Mouse (Mus musculus) CD8-positive naive resting alpha-beta T cell, adult 2 months (primary cell): ENCODE measurements around the gene Dexi.

Experiments
- DNase-seq, 2 experiments: peaks; one replicate each; pipeline ENCODE4 v3.0.0; 2022; ENCODE audit warnings: low read depth in 2 of 2, low spot score in 2 of 2

Dexi gene

GRCm38 (mm10) chr16:10501865-10502264 lies 41.0 kb downstream of the Dexi start:
- DNase-seq: no peak

GRCm38 (mm10) chr16:10499122-10499521 lies 43.7 kb downstream of the Dexi start:
- no peak for DNase-seq

GRCm38 (mm10) chr16:10498096-10498602 lies 44.7 kb downstream of the Dexi start:
- DNase-seq: no peak

DNA sequence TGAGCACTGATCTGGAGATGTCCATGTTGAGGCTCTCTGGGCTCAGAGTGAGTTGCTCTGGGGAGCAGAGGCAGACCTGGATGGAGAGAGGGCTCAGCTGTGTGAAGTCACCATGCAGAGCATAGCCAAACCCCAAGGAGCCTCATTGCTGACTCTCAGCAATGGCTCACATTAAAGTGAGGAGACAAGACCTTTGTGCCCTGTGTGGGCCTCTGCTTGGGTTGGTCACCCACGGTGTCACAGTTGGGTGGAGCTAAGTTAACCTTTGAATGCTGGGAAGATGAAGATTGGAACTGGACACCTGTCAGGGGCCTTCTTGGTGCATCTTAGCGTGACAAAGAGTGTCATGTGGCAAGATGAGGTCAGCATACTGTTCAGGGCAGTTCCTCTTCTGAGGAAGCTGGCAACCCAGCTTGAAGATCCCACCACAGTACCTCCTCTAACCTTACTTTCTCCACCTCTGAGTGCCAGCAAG lies 47.0 kb downstream of the Dexi start:
- DNase-seq: no peak

DNA sequence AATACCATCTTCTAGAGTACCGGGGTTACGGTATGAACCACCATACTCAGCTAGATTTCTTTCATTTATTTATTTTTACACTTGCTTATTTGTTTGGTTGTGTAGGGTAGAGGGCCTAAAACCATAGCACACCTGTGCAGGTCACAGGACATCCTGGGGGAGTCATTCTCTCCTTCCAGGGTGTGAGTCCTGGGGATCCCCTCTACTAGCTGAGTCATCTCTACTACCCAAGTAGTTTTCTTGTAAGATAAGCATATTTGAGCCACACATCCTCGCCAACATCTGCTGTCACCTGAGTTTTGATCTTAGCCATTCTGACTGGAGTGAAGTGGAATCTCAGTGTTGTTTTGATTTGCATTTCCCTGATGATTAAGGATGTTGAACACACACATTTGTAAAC lies 50.3 kb downstream of the Dexi start:
- no peak for DNase-seq

DNA sequence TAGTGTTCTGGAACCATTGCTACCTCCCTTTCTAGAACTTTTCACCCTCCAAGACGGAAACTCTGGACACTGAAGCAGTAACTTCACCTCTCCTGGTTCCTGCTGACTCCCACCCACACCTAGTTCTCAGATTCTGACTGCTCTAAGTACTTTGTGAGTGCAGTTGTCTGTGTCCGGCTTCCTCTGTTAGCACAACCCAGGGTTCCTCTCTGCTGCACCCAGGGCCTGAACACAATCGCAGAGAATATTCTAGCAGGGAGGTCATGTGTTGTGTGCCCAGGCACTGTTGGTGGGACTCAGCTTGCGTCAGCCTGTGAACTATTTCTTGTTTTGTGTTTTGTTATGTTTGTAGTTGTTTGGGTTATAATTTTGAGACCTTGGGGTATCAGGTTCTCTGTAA lies 51.1 kb downstream of the Dexi start:
- no peak for DNase-seq

- DNase-seq: no peak
Measured at GRCm38 (mm10) chr16:10490503-10491150, 52.2 kb downstream of the Dexi start.

DNA sequence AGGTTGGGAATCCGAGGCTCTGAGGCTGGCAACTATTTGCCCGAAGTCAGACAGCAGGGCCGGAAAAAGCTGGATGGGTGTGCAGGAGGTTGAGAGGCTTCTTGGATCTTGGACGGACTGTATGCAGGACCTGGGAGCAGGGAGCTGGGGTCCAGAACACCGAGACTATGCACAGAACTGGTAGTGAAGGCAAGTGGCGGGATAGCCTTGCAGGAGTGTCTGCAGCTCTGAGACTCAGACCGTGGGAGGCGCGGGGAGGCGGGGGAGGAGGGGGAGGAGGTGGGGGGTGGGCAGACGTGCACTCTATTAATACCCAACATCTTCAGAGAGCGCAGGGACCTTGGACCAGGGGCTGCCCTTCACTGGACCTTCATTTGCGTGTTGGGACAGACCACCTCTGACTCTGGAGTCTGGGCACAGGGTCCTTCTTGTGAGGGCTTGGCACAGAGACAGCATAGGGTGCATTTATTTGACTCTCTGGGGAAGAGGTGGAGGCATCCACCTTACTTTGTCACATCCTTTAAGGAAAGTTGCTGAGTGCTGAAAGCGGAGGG lies 52.9 kb downstream of the Dexi start:
- DNase-seq: no peak

DNA sequence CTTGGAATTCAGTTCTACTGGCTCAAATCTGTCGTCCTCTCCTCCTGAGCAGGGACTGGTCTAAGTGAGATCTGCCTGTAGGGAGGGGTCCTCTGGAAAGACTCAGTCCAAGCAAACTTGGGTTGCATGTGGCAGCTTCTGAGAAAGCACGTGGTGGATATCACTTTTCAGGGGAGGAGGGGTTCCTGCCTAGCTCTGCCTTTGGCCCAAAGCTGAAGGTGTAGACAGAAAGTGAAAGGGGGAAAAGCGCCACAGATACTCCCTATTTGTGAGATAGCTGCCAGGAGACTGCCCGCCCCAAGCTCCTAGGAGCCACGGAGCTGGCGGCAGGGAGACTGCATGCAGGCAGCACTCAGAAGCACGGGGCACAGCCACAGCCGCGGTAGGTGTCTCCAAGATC lies 53.4 kb downstream of the Dexi start:
- no peak for DNase-seq

DNA sequence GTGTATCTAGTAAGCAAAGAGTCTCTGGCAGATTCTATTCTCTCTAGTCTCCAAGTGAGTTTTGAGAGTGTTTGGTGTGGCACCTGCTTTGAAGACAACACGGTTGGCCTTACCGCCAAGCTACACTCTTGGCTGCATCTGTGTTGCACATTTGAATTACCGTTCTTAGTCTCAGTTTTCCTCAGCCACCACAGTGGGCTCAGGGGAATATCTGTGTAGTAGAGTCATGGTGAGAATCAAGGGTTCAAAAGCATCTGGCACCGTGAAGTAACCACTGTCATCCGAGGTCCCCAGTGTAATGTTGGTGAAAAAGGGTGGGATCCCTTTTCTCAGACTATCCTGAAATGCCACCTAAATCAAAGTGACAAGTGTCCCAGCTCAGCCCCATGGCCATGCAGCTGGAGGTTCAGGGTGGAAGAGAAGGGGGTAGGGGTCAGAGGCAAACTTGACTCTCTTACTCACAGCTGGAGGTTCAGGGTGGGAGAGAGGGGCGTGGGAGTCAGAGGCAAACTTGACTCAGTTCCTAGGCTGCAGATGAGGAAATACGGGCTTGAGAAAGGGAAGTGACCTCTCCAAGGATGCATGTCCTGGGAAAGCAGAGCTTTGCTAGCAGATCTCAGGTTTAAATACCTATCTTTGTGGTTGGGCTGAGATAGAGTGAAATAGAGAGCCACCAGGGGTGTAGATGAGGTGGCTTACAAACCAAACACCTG lies 53.9 kb downstream of the Dexi start:
- DNase-seq: no peak

DNA sequence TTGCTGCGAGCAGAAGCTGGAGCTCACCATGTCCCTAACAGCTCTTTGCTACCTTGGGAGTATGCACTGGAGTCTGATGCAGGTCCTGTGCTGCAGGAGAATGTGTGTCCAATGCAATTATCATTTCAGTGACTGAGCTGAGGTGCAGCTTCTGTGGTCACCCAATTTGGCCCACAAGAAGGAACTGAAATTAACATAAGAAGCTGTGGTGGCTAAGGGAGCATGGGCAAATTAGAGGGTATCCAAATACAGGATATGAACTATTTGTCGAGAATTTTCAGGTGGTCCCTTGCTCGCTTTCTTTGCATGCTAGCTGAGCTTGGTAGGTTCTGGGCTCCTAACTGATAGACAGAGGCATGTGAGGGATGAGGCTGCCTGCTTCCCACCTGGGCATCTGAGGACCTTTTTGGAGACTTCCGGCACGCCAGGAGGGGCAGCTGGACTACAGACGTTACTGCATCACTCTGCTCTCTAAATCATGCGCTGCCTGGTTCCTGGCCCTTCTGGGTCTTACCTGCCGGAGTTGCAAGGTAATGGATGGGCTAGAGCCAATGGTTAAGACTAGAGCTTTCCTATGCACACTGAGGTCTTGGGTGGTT lies 54.9 kb downstream of the Dexi start:
- DNase-seq: no peak

GRCm38 (mm10) chr16:10486993-10487392 lies 55.9 kb downstream of the Dexi start:
- no peak for DNase-seq

- no peak for DNase-seq
Measured at GRCm38 (mm10) chr16:10482343-10482742, 60.5 kb downstream of the Dexi start.

DNA sequence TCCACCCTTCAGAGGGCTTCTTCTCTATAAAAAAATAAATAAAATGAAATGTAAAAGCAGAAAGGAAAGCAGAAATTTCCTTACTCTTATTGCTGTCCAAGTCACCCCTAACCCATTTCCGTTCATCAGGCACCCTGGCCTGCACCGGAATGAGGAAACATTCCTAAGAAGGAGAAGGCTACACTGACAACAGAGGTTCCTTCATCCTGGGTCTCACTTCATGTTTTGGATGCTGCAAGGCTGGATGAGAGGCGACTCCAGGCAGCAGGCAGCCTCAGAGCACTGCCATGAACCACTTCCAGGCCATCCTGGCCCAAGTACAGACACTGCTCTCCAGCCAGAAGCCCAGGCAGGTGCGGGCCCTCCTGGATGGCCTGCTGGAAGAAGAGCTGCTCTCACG lies 63.0 kb downstream of the Dexi start, which contains the start of gene Ciita:
TSS of gene Ciita (plus strand) at position 203 of the 400 bp plus-strand sequence.
- DNase-seq: no peak

GRCm38 (mm10) chr16:10475919-10476318 lies 66.9 kb downstream of the Dexi start:
- DNase-seq: no peak

- no peak for DNase-seq
Measured at GRCm38 (mm10) chr16:10474956-10475355, 67.9 kb downstream of the Dexi start.

DNA sequence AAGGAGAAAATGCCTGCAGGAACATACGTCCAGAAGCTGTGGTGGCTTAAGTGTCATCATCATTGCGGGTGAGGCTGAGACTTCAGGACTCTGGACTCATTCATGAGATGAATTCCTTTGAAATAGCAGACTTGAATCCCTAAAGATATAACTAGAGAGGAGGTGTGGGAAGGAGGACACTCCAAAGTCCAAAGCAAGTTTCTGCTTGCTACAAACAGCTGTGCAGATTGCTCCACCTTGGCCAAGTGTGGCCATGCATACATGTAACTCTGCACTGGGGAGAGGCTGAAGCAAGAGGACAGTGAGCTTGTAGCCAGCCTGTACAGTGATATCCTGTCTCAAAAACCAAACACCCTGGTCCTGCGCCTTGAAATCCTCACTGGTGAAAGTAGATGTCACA lies 70.9 kb downstream of the Dexi start:
- DNase-seq: no peak

DNA sequence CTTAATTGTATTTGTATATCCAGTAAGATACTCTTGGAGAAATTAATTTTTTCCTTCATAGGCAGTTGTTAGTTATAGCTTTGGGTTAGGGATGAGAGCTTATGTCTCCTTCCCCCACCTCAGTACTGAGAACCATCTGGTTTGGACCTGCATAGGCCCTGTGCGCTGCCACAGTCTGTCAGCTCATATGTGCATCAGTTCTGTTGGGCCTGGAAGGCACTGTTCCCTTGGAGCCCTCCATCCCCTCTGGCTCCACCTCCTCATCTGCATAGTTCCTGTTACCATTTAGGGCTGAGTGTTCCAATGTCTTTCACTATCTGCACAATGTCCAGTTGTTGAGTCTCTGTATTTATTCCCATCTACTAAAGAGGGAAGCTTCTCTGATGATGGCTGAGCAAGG lies 74.7 kb downstream of the Dexi start:
- DNase-seq: no peak

- DNase-seq: no peak
Measured at GRCm38 (mm10) chr16:10467391-10468107, 75.3 kb downstream of the Dexi start.

- no peak for DNase-seq
Measured at GRCm38 (mm10) chr16:10465011-10465681, 77.7 kb downstream of the Dexi start.

DNA sequence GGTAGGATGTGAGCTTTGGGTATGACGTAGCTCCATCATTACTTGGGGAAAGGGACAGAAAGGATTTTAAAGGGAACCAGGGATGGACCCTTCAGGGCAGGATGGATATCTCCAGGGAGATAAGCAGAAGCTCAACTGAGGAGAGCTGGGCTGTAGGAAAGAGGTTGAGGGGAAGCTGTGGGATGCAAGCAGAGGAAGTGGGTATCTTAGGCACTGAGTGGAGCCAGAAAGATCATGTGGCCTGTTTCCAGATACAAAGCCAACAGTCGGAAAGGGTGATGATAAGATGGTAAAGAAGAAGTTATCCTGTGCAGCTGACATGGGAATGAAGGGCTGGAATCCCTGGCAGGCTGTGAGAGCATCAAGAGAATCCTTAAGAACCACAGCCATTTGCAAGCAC lies 81.7 kb downstream of the Dexi start:
- DNase-seq: no peak
